Mouse (Mus musculus) kidney, embryonic 15.5 days (tissue): ENCODE data around the gene Cald1. TPM values are rescaled to one million over a fixed set of nuclear protein-coding genes. Genes with fewer than 3 reads are reported as not detected.

Experiments
- ATAC-seq: fragments of 200-750 bp; cut with Nextera tagmentation; replicated peaks from 2 replicates; pipeline ENCODE4 v1.8.0; 2017; ENCODE audit warnings: moderate TSS enrichment; ENCODE audit not compliant: low FRiP score
- H3K27ac ChIP-seq: fragments of 300-500 bp; sonication (generic); 2 replicates; pipeline ENCODE4 v1.5.1; 2015; ENCODE audit warnings: mild to moderate bottlenecking, inconsistent platforms
- H3K27me3 ChIP-seq: fragments of 300-500 bp; sonication (generic); 2 replicates; pipeline ENCODE4 v1.6.1; 2015; ENCODE audit warnings: inconsistent platforms
- H3K36me3 ChIP-seq: fragments of 300-500 bp; sonication (generic); 2 replicates; pipeline ENCODE4 v1.6.1; 2015; ENCODE audit warnings: inconsistent platforms
- H3K4me1 ChIP-seq: fragments of 300-500 bp; sonication (generic); 2 replicates; pipeline ENCODE4 v1.6.1; 2015; ENCODE audit warnings: inconsistent platforms
- H3K4me2 ChIP-seq: fragments of 300-500 bp; sonication (generic); 2 replicates; pipeline ENCODE4 v1.6.1; 2015; ENCODE audit warnings: moderate library complexity, mild to moderate bottlenecking, inconsistent platforms
- H3K4me3 ChIP-seq: fragments of 300-500 bp; sonication (generic); replicated peaks from 2 replicates; pipeline ENCODE4 v1.5.1; 2015; ENCODE audit warnings: mild to moderate bottlenecking, inconsistent platforms
- H3K9ac ChIP-seq: fragments of 300-500 bp; sonication (generic); 2 replicates; pipeline ENCODE4 v1.6.1; 2015; ENCODE audit warnings: mild to moderate bottlenecking, inconsistent platforms
- H3K9me3 ChIP-seq: fragments of 300-500 bp; sonication (generic); replicated peaks from 2 replicates; pipeline ENCODE4 v1.6.1; 2016; ENCODE audit warnings: inconsistent platforms
- WGBS: fragments of 180-500 bp; shearing (Covaris S2); methylation state at CpG from one replicate; pipeline ENCODE4 v1.1.7; 2015; ENCODE audit warnings: mixed read lengths; 5-methylcytosine and 5-hydroxymethylcytosine counted together
- polyA plus RNA-seq: library from polyadenylated mRNA; unstranded; fragments of >200 nt; fragmentation: Nextera tagmentation; extraction: Ambion mirVana; gene quantifications from 2 replicates; pipeline ENCODE4 v1.2.1, GENCODE M21; 2015

Gene Cald1
- polyA plus RNA-seq, 1 experiment from 2014 or later = 266 TPM

DNA sequence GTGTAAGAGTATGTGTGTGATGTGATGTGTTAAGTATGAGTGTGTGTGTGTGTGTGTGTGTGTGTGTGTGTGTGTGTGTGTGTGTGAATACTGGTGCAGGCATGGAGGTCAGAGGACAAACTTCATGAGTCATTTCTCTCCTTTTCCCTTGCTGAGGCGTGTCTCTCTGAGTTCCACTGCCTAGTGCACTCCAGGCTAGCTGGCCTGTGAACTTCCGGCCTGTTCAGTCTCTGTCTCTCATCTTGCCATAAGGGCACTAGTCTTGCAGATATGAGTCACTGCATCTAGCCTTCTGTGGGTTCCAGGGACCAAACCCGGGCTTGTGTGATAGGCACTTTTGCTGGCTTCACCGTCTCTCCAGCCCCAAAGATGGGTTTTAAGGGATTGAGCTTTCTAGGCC is 114.9 kb downstream of the Cald1 start:
- Histone ChIP-seq H3K27ac (no peak overlapping the region), H3K4me3 (no peak overlapping the region)
- WGBS = 84% methylated on average over 4 of the region's 4 CpGs

DNA sequence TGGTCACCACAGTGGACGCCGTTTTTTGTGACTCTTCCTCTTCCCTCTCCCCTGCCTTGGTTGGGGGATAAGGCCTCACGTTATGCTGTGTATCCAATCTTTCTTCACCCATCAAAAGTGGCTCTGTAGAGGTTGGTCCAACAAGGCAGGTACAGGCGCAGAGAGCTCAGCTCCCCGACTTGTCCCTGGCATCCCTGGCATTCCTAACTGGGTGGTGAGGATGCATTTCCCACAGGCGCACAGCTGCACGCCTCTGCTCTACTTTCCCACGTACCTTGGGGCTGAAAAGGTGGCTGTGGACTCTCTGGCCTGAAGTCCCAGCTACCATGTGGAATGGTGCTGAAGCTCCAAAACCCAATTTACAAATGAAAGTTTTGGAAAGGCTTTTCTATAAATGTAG is 115.5 kb downstream of the Cald1 start:
- Histone ChIP-seq H3K36me3 (no peaks in the 10 kb centered on the region), H3K9me3 (no peaks in the 10 kb centered on the region), H3K4me3 (no peak overlapping the region), H3K27me3 (no peaks in the 10 kb centered on the region), H3K4me2 (no peak overlapping the region), H3K9ac (no peak overlapping the region), H3K27ac (no peak overlapping the region), H3K4me1 (peaks cover 63% of the 10 kb centered on the region)
- no peak for ATAC-seq
- 94% methylated on average over 8 of the region's 8 CpGs for WGBS

More for the DNA sequence above, 114.9 kb downstream of the Cald1 start:
- Histone ChIP-seq H3K27me3 (no peaks in the 10 kb centered on the region), H3K4me1 (peaks cover 63% of the 10 kb centered on the region), H3K9me3 (no peaks in the 10 kb centered on the region), H3K9ac (no peak overlapping the region), H3K4me2 (no peak overlapping the region), H3K36me3 (no peaks in the 10 kb centered on the region)
- no peak for ATAC-seq

DNA sequence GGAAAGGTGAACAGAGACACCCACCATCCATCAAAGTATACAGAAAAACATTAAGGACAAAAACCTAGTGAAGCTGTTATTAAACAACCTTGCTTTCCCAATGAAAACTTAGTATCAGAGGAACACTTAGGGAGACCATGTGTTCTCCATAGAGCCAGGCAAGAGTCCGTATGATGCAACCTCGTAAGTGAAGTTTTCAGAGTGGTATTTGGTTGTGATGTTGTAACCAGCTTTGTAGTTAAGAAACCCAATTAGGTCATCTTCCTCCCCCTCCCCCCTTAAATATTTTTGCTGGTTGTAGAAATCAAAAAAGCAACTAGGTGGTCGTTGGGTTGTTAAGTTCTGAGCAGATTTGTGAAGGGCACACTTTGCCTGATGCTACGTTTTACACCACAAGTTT is 116.3 kb downstream of the Cald1 start:
- H3K9ac ChIP-seq = no peak overlapping the region
- WGBS = 87% methylated on average over 4 of the region's 4 CpGs
- no peak overlapping the region for H3K4me3 ChIP-seq
- H3K4me1 ChIP-seq = peaks cover 67% of the 10 kb centered on the region
- H3K27ac ChIP-seq = no peak overlapping the region
- no peaks in the 10 kb centered on the region for H3K27me3 ChIP-seq
- no peak for ATAC-seq
- H3K4me2 ChIP-seq = no peak overlapping the region
- no peaks in the 10 kb centered on the region for H3K36me3 ChIP-seq
- H3K9me3 ChIP-seq = no peaks in the 10 kb centered on the region

DNA sequence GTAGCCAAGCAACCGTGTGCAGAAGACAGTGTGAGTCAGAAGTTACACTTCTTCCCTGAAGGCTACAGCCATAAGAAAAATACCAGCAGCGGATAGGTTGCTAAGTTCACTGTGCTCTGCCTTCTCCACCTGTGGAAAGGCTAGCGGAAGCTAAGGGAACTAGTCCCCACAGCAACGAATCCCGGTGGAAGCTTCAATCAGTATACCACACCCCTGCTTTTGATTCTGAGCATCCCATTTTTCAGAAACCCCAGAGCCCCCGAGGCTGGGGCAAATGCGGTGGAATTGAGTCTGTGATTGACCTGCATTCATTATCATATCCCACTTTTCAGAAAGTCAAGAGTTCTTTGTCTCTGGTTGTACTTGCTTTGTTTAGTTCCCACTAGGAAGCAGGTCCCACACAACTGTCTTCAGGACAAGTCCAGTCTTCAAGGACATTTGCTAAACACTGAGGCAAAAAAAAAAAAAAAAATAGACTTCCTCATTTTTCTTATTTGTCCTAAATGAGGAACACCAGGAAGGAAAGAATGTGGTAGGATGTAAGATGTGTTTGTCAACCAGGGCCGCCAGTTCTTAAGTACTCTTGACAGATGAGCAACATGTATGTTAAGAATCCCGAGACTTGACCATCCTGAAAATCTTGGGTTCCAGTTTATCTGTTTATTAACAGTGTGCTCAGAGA is 118.0 kb downstream of the Cald1 start:
- H3K27ac ChIP-seq = no peak overlapping the region
- H3K36me3 ChIP-seq = no peaks in the 10 kb centered on the region
- H3K4me1 ChIP-seq = peaks cover 66% of the 10 kb centered on the region
- no peak overlapping the region for H3K4me3 ChIP-seq
- H3K9ac ChIP-seq = no peak overlapping the region
- WGBS = 91% methylated on average over 9 of the region's 9 CpGs
- no peaks in the 10 kb centered on the region for H3K27me3 ChIP-seq
- no peak overlapping the region for H3K4me2 ChIP-seq
- ATAC-seq = no peak
- no peaks in the 10 kb centered on the region for H3K9me3 ChIP-seq

DNA sequence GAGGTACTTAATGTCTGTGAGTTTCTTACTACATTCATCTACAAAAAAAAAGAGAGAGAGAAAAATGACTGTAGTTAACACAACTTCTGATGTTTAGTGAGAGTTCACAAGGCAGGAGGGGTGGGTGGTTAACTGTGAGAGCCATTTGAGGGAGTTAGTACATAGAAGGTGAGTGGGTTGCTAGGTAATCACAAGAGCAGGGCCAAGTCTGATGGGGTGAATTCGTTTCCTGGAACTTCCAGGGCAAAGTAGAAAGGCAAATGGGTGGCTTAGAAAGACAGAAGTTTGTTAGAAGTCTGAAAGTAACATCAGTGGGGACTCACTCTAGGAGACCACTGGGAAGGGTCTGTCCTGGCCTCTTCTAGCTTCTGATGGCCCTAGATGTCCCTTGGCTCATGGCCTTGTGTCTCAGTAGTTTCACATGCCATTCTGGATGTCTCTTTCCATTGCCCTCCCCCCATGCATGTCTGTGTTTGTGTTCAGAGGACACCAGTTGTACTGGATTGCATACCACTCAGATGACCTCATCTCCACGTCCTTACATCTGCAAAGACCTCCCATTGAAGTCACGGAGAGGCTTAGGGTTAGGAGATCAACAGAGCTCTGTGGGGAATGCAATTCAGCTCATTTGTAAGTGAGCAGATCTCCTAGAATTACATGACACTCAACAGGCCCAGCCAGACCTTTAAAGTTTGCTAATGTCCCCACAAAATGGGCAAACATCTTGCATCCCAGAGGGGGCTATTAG is 118.8 kb downstream of the Cald1 start:
- Histone ChIP-seq H3K9me3 (no peaks in the 10 kb centered on the region), H3K27ac (peak overlapping the region; percentile 60; the same call in 1 of the 2 replicates), H3K36me3 (no peaks in the 10 kb centered on the region), H3K9ac (no peak overlapping the region), H3K4me3 (no peak overlapping the region), H3K27me3 (no peaks in the 10 kb centered on the region), H3K4me1 (peaks cover 69% of the 10 kb centered on the region), H3K4me2 (no peak overlapping the region)
- ATAC-seq = 0 out of 2 replicates have a peak, but pooled peaks have one; percentile 13
- WGBS = 33% methylated on average over 3 of the region's 3 CpGs

DNA sequence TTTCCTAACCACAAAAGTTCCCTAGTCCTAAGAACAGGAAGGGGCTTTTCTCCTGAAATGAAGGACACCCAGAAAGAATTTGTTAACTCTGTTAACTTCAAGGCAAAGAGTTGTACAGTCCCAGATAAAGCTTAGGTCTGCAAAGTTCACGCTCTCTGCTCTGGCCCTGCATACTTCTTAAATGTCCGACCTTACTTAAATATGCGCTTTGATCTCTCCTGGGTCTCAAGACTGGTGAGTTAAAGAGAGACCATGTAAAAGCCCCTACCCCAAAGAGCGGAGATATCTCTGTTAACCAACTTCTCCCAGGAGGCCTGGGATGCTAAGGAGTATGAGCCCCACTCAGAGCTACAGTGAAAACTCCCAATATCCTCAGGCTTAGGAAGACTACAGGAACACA is 119.4 kb downstream of the Cald1 start:
- no peak overlapping the region for H3K4me3 ChIP-seq
- H3K27me3 ChIP-seq = no peaks in the 10 kb centered on the region
- no peak overlapping the region for H3K4me2 ChIP-seq
- peaks cover 68% of the 10 kb centered on the region for H3K4me1 ChIP-seq
- H3K9ac ChIP-seq = no peak overlapping the region
- H3K27ac ChIP-seq = peak overlapping the region; percentile 60; the same call in 1 of the 2 replicates
- WGBS = 70% methylated on average over 4 of the region's 4 CpGs
- no peaks in the 10 kb centered on the region for H3K36me3 ChIP-seq
- no peak for ATAC-seq
- H3K9me3 ChIP-seq = no peaks in the 10 kb centered on the region

DNA sequence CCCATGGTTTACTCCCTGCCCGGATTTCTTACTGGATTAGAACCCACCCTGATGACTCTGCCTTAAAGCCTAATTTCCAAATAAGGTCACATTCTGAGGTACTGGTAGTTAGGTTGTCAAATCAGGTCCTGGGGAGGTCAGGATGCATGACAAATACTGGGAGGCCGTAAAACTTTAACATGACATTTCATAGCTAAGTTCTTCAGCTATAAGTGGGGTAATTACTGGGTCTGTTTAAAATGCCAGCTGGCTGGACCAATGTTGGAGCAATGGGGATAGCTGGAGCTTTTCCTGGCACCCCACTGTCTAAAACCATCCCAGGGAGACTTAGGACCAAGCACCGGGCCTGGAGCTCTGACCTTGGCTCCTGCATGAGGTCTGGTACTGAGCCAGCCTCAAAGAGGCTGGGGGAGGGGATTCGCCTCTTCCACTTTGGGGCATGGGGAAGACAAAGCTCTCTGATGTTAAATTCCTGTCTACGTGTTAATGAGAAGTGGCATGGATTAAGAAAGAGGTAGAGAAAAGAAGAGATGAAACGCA is 120.9 kb downstream of the Cald1 start:
- ATAC-seq = no peak
- no peak overlapping the region for H3K4me3 ChIP-seq
- no peaks in the 10 kb centered on the region for H3K9me3 ChIP-seq
- H3K4me2 ChIP-seq = no peak overlapping the region
- H3K36me3 ChIP-seq = no peaks in the 10 kb centered on the region
- peaks cover 63% of the 10 kb centered on the region for H3K4me1 ChIP-seq
- WGBS = 64% methylated on average over 6 of the region's 6 CpGs
- H3K27ac ChIP-seq = no peak overlapping the region
- no peaks in the 10 kb centered on the region for H3K27me3 ChIP-seq
- no peak overlapping the region for H3K9ac ChIP-seq

DNA sequence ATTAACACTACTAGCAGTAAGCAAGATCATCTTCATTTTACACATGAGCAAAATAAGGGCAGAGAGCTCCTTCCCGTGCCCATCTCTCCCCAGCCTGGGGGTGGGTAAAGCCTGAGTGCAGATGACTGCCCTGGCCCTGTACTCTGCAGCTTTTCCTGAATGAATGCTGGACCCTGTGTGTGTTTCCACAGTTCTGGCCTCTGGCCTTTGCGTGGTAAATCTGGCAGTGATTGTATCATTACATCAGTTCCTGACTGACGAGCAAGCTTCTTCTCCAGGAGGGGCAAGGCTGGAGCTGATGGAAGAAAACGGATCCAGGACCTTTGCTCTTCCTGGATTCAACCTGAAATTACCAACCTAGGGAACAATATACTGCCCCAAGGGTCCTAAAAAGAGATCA is 122.1 kb downstream of the Cald1 start:
- Histone ChIP-seq H3K4me3 (no peak overlapping the region), H3K4me2 (no peak overlapping the region), H3K9me3 (no peaks in the 10 kb centered on the region), H3K36me3 (no peaks in the 10 kb centered on the region), H3K27ac (no peak overlapping the region), H3K27me3 (no peaks in the 10 kb centered on the region), H3K9ac (no peak overlapping the region), H3K4me1 (peaks cover 61% of the 10 kb centered on the region)
- ATAC-seq = no peak; the same call in 1 of the 2 replicates
- WGBS = 36% methylated on average over 4 of the region's 4 CpGs

DNA sequence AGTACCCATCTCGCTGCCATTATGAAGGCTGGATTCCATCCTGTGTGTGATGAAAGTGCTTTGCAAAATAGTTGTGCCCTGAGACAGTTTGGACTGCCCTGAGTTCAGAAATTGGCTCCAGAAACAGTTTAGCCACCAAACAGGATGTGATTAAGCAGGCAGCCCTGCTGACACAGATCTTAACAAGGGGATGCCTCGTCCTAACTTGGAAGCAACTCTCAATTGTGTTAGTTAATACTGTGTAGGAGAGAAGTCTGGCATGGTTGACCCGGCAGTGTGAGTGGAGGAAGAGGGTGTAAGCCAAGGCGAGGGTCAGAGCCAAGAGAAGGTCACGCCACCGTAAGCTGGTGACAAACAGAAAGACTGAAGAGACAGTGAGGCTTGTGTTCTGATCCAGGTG is 123.4 kb downstream of the Cald1 start:
- no peak for ATAC-seq

DNA sequence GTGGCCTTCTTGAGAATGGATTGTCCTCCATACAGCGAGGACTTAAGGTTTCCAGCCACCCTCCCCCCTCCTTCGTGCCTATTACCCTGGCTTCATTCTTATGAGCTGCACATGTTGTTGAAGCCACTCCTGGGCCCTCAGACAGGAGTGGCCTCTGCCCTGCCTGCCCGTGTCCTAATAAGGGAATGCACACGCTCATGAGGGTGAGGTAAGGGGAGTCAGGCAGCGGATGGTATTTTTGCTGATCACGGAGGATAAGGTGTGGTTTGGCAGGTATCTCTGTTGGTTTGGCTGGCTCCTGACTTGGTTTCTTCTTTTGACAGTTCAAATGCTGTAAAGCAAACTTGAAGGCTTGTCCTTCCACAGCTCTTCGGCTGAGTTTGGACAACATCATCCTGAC is 124.4 kb downstream of the Cald1 start:
- 85% methylated on average over 7 of the region's 7 CpGs for WGBS
- ATAC-seq = no peak
- H3K9me3 ChIP-seq = no peaks in the 10 kb centered on the region
- H3K9ac ChIP-seq = no peak overlapping the region
- no peak overlapping the region for H3K4me3 ChIP-seq
- H3K4me1 ChIP-seq = peaks cover 56% of the 10 kb centered on the region
- no peak overlapping the region for H3K27ac ChIP-seq
- no peaks in the 10 kb centered on the region for H3K36me3 ChIP-seq
- H3K4me2 ChIP-seq = no peak overlapping the region
- H3K27me3 ChIP-seq = no peaks in the 10 kb centered on the region

More for the DNA sequence above, 123.4 kb downstream of the Cald1 start:
- no peaks in the 10 kb centered on the region for H3K27me3 ChIP-seq
- WGBS = 39% methylated on average over 6 of the region's 6 CpGs
- peaks cover 60% of the 10 kb centered on the region for H3K4me1 ChIP-seq
- no peak overlapping the region for H3K4me2 ChIP-seq
- no peak overlapping the region for H3K9ac ChIP-seq
- no peaks in the 10 kb centered on the region for H3K9me3 ChIP-seq
- no peak overlapping the region for H3K4me3 ChIP-seq
- no peaks in the 10 kb centered on the region for H3K36me3 ChIP-seq
- H3K27ac ChIP-seq = peak overlapping the region; percentile 7; the same call in 1 of the 2 replicates

DNA sequence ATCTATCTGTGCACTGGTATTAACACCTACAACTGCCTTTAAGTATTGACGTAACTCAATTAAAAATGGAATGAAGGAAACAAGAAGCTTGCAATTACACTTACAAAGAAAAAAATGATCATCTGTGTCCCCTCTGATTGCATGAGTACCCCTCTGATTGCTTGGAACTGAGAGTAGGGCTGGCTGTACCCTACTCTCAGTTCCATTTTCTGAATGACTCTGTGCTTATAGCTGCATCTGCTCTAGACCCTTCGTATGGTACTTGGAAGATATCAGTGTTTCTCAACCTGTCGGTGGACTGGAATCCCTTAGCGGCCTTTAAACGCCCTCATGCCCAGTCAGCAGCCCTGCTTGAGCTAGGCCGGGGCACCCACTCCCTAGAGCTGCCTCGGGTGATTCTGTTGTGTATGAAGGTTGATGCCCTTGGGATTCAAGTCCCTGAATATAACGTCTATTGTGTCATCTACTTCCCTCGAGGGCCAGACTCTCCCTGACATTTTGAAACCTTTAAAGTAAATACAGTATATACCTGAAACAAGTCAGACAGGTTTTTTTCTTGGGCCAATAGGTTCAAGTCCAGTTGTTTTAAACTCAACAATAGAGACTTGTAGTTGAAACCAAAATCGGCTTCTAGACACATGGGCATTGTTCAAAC is 125.1 kb downstream of the Cald1 start:
- WGBS = 88% methylated on average over 10 of the region's 10 CpGs
- ATAC-seq = no peak
- Histone ChIP-seq H3K9ac (no peak overlapping the region), H3K4me3 (no peak overlapping the region), H3K9me3 (no peaks in the 10 kb centered on the region), H3K4me2 (no peak overlapping the region), H3K27me3 (no peaks in the 10 kb centered on the region), H3K36me3 (no peaks in the 10 kb centered on the region), H3K27ac (no peak overlapping the region), H3K4me1 (peaks cover 48% of the 10 kb centered on the region)

DNA sequence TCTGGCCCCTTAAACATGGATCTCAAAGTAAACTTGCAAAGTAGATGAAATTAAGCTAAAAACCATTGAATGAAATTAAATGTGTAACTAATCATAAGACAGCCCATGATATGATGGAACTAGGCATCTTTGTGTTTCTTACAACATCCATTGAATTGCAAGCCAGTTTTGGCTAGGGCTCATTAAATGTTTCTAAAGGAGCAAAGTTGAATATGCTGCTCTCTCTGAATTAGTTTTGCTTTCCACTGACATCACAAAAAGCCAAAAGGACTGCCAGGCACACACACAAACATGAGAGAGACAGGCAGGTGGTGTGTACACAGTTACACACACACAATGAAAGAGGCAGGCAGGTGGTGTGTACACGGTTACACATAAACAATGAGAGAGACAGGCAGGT is 127.4 kb downstream of the Cald1 start:
- Histone ChIP-seq H3K4me1 (peaks cover 44% of the 10 kb centered on the region), H3K27ac (no peak overlapping the region), H3K36me3 (no peaks in the 10 kb centered on the region), H3K9ac (no peak overlapping the region), H3K9me3 (no peaks in the 10 kb centered on the region), H3K4me2 (no peak overlapping the region), H3K4me3 (no peak overlapping the region), H3K27me3 (no peaks in the 10 kb centered on the region)
- WGBS = 67% methylated on average over 1 of the region's 1 CpGs
- ATAC-seq = no peak
